Mouse (Mus musculus) lung, postnatal 0 days (tissue): ENCODE results near the gene Dppa4. TPM values are rescaled to one million over a fixed set of nuclear protein-coding genes. Genes with fewer than 3 reads are reported as not detected.

ENCODE experiments used
- ATAC-seq: fragments of 200-750 bp; cut with Nextera tagmentation; 2 replicates; pipeline ENCODE4 v1.8.0; 2017; ENCODE audit warnings: moderate library complexity
- DNase-seq: peaks from one replicate; pipeline ENCODE4 v3.0.0-alpha.2; 2016; ENCODE audit warnings: low spot score
- H3K27ac ChIP-seq: fragments of 300-500 bp; sonication (generic); 2 replicates; pipeline ENCODE4 v1.5.1; 2014; ENCODE audit warnings: antibody characterized with exemption, mild to moderate bottlenecking, low read length, mixed read lengths
- H3K27me3 ChIP-seq: fragments of 300-500 bp; sonication (generic); replicated peaks from 2 replicates; pipeline ENCODE4 v1.6.1; 2014; ENCODE audit warnings: low read length, mixed read lengths; ENCODE audit not compliant: insufficient read depth
- H3K36me3 ChIP-seq: fragments of 300-500 bp; sonication (generic); 2 replicates; pipeline ENCODE4 v1.6.1; 2014; ENCODE audit warnings: low read length, mixed read lengths; ENCODE audit not compliant: insufficient read depth
- H3K4me1 ChIP-seq: fragments of 300-500 bp; sonication (generic); 2 replicates; pipeline ENCODE4 v1.6.1; 2014; ENCODE audit warnings: antibody characterized with exemption, low read depth, low read length, mixed read lengths; ENCODE audit not compliant: insufficient read depth
- H3K4me2 ChIP-seq: fragments of 300-500 bp; sonication (generic); replicated peaks from 2 replicates; pipeline ENCODE4 v1.6.1; 2014; ENCODE audit warnings: low read depth, mild to moderate bottlenecking, low read length, moderate library complexity, mixed read lengths
- H3K4me3 ChIP-seq: fragments of 300-500 bp; sonication (generic); 2 replicates; pipeline ENCODE4 v1.5.1; 2014; ENCODE audit warnings: low read depth, low read length
- H3K9ac ChIP-seq: fragments of 300-500 bp; sonication (generic); replicated peaks from 2 replicates; pipeline ENCODE4 v1.6.1; 2014; ENCODE audit warnings: low read depth, mild to moderate bottlenecking
- H3K9me3 ChIP-seq: fragments of 300-500 bp; sonication (generic); 2 replicates; pipeline ENCODE4 v1.6.1; 2016; ENCODE audit warnings: low read length, mixed read lengths
- CTCF ChIP-seq: IDR thresholded peaks from 2 replicates; pipeline ENCODE4 v1.5.1; 2016; ENCODE audit warnings: antibody characterized with exemption, mild to moderate bottlenecking
- EP300 ChIP-seq: IDR thresholded peaks from 2 replicates; pipeline ENCODE4 v1.6.1; 2016; ENCODE audit warnings: antibody characterized with exemption, mild to moderate bottlenecking, control low read depth
- WGBS: fragments of 180-500 bp; shearing (Covaris S2); extraction: QIAGEN DNeasy Blood & Tissue Kit; methylation state at CpG from one replicate; pipeline ENCODE4 v1.1.7; 2014; 5-methylcytosine and 5-hydroxymethylcytosine counted together
- polyA plus RNA-seq: library from polyadenylated mRNA; unstranded; fragments of >200 nt; fragmentation: Nextera tagmentation; extraction: Ambion mirVana; gene quantifications from 2 replicates; pipeline ENCODE4 v1.2.1, GENCODE M21; 2015

The Dppa4 gene
- polyA plus RNA-seq, 1 experiment from 2014 or later = not detected

GRCm38 (mm10) chr16:48315294-48315693 lies 31.8 kb downstream of the Dppa4 start:
- no peak for ATAC-seq

GRCm38 (mm10) chr16:48320781-48321180 lies 37.2 kb downstream of the Dppa4 start:
- DNase-seq (no peak), ATAC-seq (no peak)
- no peaks in the 10 kb centered on the region for H3K9me3 ChIP-seq
- TF ChIP-seq EP300 (no peak), CTCF (peak; percentile 26; the same call in 1 of the 2 replicates)
- H3K36me3 ChIP-seq = no peaks in the 10 kb centered on the region
- no peaks in the 10 kb centered on the region for H3K4me1 ChIP-seq
- no peak overlapping the region for H3K9ac ChIP-seq
- H3K4me2 ChIP-seq = no peak overlapping the region
- 98% methylated on average over 6 of the region's 6 CpGs for WGBS
- H3K27me3 ChIP-seq = no peaks in the 10 kb centered on the region
- H3K27ac ChIP-seq = no peak overlapping the region
- no peak overlapping the region for H3K4me3 ChIP-seq

More at GRCm38 (mm10) chr16:48315294-48315693, 31.8 kb downstream of the Dppa4 start:
- Histone ChIP-seq H3K27me3 (no peaks in the 10 kb centered on the region), H3K4me2 (no peak overlapping the region), H3K36me3 (no peaks in the 10 kb centered on the region), H3K9ac (no peak overlapping the region), H3K4me3 (no peak overlapping the region), H3K27ac (no peak overlapping the region), H3K9me3 (no peaks in the 10 kb centered on the region), H3K4me1 (no peaks in the 10 kb centered on the region)
- no peak for TF ChIP-seq EP300
- TF ChIP-seq CTCF = no peak
- 93% methylated on average over 3 of the region's 3 CpGs for WGBS
- no peak for DNase-seq

GRCm38 (mm10) chr16:48323133-48323532 lies 39.6 kb downstream of the Dppa4 start:
- 58% methylated on average over 6 of the region's 6 CpGs for WGBS
- no peak overlapping the region for H3K4me3 ChIP-seq
- no peak overlapping the region for H3K4me2 ChIP-seq
- no peaks in the 10 kb centered on the region for H3K27me3 ChIP-seq
- ATAC-seq (no peak), DNase-seq (no peak)
- no peak overlapping the region for H3K27ac ChIP-seq
- no peaks in the 10 kb centered on the region for H3K4me1 ChIP-seq
- no peak overlapping the region for H3K9ac ChIP-seq
- TF ChIP-seq CTCF (no peak), EP300 (no peak)
- no peaks in the 10 kb centered on the region for H3K9me3 ChIP-seq
- no peaks in the 10 kb centered on the region for H3K36me3 ChIP-seq

- TF ChIP-seq EP300 (no peak), CTCF (no peak)
- no peak overlapping the region for H3K4me3 ChIP-seq
- DNase-seq (no peak), ATAC-seq (no peak)
- no peak overlapping the region for H3K27ac ChIP-seq
- H3K4me1 ChIP-seq = no peaks in the 10 kb centered on the region
- no peaks in the 10 kb centered on the region for H3K9me3 ChIP-seq
- no peaks in the 10 kb centered on the region for H3K27me3 ChIP-seq
- no peaks in the 10 kb centered on the region for H3K36me3 ChIP-seq
- 86% methylated on average over 8 of the region's 8 CpGs for WGBS
- no peak overlapping the region for H3K9ac ChIP-seq
- no peak overlapping the region for H3K4me2 ChIP-seq
These were observed 40.2 kb downstream of the Dppa4 start for GRCm38 (mm10) chr16:48323602-48324345.

- Histone ChIP-seq H3K4me3 (no peak overlapping the region), H3K27ac (no peak overlapping the region), H3K4me1 (no peaks in the 10 kb centered on the region), H3K36me3 (no peaks in the 10 kb centered on the region), H3K27me3 (no peaks in the 10 kb centered on the region), H3K4me2 (no peak overlapping the region), H3K9ac (no peak overlapping the region), H3K9me3 (no peaks in the 10 kb centered on the region)
- ATAC-seq (no peak), DNase-seq (no peak)
- TF ChIP-seq EP300 (no peak), CTCF (no peak)
- 22% methylated on average over 5 of the region's 5 CpGs for WGBS
These were observed 43.4 kb downstream of the Dppa4 start for GRCm38 (mm10) chr16:48326903-48327302.

- H3K36me3 ChIP-seq = no peaks in the 10 kb centered on the region
- no peak overlapping the region for H3K27ac ChIP-seq
- DNase-seq (no peak), ATAC-seq (no peak)
- no peaks in the 10 kb centered on the region for H3K9me3 ChIP-seq
- WGBS = 92% methylated on average over 2 of the region's 2 CpGs
- H3K4me3 ChIP-seq = no peak overlapping the region
- H3K4me2 ChIP-seq = no peak overlapping the region
- TF ChIP-seq EP300 (no peak), CTCF (peak; percentile 17; the same call in 1 of the 2 replicates)
- no peaks in the 10 kb centered on the region for H3K27me3 ChIP-seq
- no peak overlapping the region for H3K9ac ChIP-seq
- H3K4me1 ChIP-seq = no peaks in the 10 kb centered on the region
These were observed 44.9 kb downstream of the Dppa4 start for GRCm38 (mm10) chr16:48328420-48328819.
